Mouse (Mus musculus) megakaryocyte, embryonic 14.5 days (primary cell): ENCODE results near the gene Myo1h. TPM values are rescaled to one million over a fixed set of nuclear protein-coding genes. Genes with fewer than 3 reads are reported as not detected.
A peak's percentile ranks its signal among the peaks of the same experiment; 100 is the strongest.

Source experiments
- H3K27me3 ChIP-seq: replicated peaks from 2 replicates; pipeline ENCODE3; 2012; ENCODE audit warnings: inconsistent platforms
- H3K36me3 ChIP-seq: replicated peaks from 2 replicates; pipeline ENCODE3; 2012; ENCODE audit warnings: low read length, inconsistent platforms, mixed read lengths
- H3K4me1 ChIP-seq: 2 replicates; pipeline ENCODE4 v1.6.1; 2012; ENCODE audit warnings: inconsistent platforms
- H3K4me3 ChIP-seq: replicated peaks from 2 replicates; pipeline ENCODE3; 2012; ENCODE audit warnings: moderate library complexity, mild to moderate bottlenecking, inconsistent platforms
- H3K9me3 ChIP-seq: 2 replicates; pipeline ENCODE4 v1.6.1; 2012; ENCODE audit warnings: inconsistent platforms
- FLI1 ChIP-seq: IDR thresholded peaks from 2 replicates; pipeline ENCODE4 v1.6.1; 2012; ENCODE audit warnings: low read length, inconsistent platforms, mixed read lengths
- GATA1 ChIP-seq: IDR thresholded peaks from 3 replicates; pipeline ENCODE4 v1.6.1; 2012; ENCODE audit warnings: mixed read lengths, low read length, inconsistent platforms, borderline replicate concordance
- polyA plus RNA-seq: library from polyadenylated mRNA; stranded (reverse); fragments of >175 nt; gene quantifications from 2 replicates; pipeline ENCODE4 v1.2.3, GENCODE M21; 2012; ENCODE audit warnings: low replicate concordance; ENCODE audit not compliant: insufficient read depth

Gene Myo1h
- polyA plus RNA-seq, 1 experiment = not detected

DNA sequence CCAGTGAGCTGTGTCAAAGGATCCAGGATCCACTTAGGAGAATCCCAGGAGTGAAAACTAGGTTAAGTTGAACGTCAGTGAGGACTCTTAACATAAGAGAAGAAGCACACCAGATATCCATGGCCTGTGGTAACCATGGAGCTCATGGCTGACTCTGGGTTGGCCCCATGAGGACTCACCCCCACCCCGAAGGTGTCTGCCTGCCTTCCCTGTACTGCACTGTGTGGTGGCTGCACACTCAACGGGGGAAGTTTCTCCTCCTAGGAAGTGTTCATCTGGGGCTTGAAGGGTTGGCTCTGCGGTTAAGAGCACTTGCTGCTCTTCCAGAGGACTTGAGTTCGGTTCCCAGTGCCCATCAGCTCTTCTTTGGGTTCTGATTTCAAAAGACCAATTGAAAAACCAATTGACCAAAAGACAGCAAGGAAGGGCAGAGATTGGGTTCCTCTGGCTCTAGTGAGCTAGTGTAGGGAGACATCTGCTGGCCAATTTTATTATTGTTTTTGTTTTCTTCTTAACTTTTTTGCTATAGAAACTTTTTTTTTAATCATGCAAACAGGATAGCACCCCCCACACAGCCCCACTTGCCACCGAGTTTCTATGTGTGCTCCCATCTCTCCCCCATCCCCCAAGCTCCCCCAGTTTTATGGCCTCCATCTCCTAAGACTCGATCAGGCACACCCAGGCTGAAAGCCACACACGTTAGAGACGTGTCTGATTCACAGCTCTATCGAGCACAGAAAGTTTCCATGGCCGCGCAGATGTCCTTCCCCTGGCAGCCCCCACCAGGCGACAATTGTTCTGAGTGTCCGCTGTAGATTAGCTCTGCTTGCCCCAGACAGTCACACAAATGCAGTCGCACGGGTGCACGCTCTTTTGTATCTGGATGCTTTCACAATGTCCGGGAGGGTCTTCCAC lies 20.1 kb downstream of the Myo1h start:
- Histone ChIP-seq H3K4me3 (no peak overlapping the region), H3K4me1 (peaks cover 4% of the 10 kb centered on the region; the same call in 1 of the 2 replicates), H3K27me3 (peaks cover 30% of the 10 kb centered on the region), H3K36me3 (no peaks in the 10 kb centered on the region), H3K9me3 (no peaks in the 10 kb centered on the region)
- no peak for TF ChIP-seq FLI1
- no peak for TF ChIP-seq GATA1

DNA sequence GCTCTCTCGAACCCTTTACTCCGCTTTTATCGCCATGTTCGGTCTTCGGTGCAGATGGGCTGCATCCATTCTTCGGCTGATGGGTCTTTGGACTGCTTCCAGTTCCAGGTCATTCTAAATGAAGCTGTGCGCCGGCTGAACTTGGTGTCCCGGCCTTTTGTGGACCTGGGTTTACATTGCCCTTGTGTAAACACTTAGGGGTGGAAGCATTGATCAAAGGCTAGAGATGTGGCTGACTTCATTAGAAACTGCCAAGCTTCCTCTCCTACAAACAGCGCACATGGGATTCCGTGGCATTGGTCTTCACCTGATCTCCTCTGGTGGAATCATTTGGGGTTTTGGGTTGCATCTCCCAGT lies 20.7 kb downstream of the Myo1h start:
- H3K4me1 ChIP-seq = peaks cover 6% of the 10 kb centered on the region
- no peaks in the 10 kb centered on the region for H3K9me3 ChIP-seq
- H3K27me3 ChIP-seq = peaks cover 28% of the 10 kb centered on the region
- no peaks in the 10 kb centered on the region for H3K36me3 ChIP-seq
- no peak overlapping the region for H3K4me3 ChIP-seq
- TF ChIP-seq FLI1 (no peak), GATA1 (no peak)

DNA sequence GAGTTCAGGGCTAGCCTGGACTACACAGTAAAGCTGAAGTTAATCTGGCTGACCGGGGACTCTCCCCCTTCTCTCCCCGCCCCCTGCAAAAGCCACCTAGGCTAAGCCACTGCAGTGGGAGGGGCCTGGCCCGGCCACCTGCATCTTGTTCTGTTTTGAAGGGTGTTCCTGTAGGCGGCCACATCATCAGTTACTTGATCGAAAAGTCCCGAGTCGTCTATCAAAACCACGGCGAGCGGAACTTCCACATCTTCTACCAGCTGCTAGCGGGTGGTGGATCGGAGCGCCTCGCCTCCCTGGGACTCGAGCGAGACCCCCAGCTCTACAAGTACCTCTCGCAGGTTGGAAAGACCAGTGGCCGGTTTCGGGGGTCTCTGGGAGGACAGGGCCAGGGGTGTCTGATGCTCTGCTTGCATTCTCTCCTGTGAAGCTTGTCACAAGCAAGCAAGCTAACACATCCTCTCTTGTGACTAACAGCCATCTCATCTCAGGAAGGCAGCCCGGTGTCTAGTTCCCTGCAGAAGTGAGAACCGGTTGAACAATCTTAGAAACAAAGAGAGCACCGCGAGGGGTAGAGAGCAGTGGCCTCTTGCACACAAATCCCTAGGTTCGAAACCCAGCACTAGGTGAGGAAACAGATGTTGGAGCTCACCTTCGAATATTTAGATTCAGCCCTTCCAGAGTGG lies 34.3 kb downstream of the Myo1h start:
- H3K36me3 ChIP-seq = no peaks in the 10 kb centered on the region
- H3K27me3 ChIP-seq = peaks cover 53% of the 10 kb centered on the region
- H3K4me3 ChIP-seq = no peak overlapping the region
- H3K9me3 ChIP-seq = no peaks in the 10 kb centered on the region
- no peak for TF ChIP-seq GATA1
- TF ChIP-seq FLI1 = no peak
- peaks cover 8% of the 10 kb centered on the region for H3K4me1 ChIP-seq

DNA sequence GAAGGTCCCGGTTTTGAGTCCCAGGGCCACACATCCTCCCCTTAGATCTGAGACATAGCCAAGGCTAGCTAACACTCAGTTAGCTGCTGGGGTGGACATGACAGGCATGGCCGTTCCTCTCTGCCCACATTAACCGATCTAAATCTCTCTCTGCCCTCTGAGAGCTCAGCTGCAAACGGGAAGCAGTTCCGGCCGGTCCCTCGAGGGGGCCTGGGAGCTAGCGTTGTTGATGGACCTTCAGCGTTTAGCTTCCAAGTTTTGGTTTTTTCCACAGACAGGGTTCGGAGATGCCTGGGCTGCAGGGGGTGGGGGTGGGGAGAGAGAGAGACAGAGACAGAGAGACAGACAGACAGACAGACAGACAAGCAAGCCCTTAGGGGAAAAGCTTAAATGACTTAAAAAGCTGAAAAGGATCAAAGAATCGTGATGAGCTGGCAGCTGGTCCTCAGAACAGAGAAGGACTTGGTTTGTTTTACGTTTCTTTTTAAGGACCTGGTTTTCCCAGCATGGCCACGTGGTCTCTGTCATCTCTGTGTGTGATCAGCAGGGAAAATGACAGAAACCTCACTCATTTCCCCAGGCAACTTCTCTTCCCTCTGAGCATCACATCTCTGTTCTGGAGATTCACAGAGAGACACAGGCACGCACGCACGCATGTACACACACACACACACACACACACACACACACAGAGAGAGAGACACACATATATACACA lies 35.0 kb downstream of the Myo1h start:
- H3K27me3 ChIP-seq = peaks cover 55% of the 10 kb centered on the region
- no peaks in the 10 kb centered on the region for H3K9me3 ChIP-seq
- TF ChIP-seq GATA1 (no peak), FLI1 (no peak)
- peaks cover 8% of the 10 kb centered on the region for H3K4me1 ChIP-seq
- no peaks in the 10 kb centered on the region for H3K36me3 ChIP-seq
- peak overlapping the region; percentile 70 for H3K4me3 ChIP-seq

DNA sequence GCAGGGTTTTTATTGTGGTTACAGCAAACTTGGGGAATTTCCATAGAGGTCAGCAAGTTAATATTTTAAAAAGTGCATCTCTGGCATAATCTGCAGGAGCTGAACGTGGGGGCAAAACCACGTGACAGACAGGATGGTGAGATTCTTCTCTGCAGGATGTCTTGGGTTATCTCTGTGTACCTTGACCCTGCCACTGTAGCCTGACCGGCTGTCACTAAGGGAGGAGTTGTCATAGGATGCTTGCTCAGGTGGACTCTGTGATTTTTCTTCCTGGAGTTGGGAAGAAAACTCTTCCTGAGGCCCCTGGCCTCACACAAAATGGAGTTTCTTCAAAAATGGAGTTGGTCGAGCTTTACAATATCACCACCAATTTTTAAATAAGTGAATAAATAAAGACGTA lies 54.0 kb downstream of the Myo1h start:
- peaks cover 28% of the 10 kb centered on the region for H3K27me3 ChIP-seq
- H3K36me3 ChIP-seq = no peaks in the 10 kb centered on the region
- no peaks in the 10 kb centered on the region; the same call in 1 of the 2 replicates for H3K4me1 ChIP-seq
- no peaks in the 10 kb centered on the region for H3K9me3 ChIP-seq
- no peak for TF ChIP-seq FLI1
- TF ChIP-seq GATA1 = no peak
- no peak overlapping the region for H3K4me3 ChIP-seq

DNA sequence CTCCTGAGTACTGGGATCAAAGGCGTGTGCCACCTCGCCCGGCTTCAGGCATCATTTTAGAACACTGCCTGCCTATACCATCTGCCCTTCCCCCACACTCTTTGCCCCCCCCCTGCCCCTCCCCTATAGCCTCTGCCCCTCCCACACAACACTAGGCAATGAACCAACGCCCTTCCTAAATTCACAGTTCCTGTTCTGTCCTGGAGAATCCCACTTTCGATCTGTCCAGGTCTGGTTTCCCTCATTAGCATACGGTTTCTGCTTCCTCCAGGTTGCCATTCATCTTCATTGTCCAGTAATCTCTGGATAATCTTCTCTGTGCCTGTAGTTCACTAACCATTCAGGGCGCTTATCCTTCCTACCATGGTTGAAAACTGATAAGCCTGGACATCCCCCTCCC lies 54.6 kb downstream of the Myo1h start:
- Histone ChIP-seq H3K9me3 (no peaks in the 10 kb centered on the region), H3K4me1 (no peaks in the 10 kb centered on the region), H3K36me3 (no peaks in the 10 kb centered on the region), H3K27me3 (peaks cover 28% of the 10 kb centered on the region), H3K4me3 (no peak overlapping the region)
- no peak for TF ChIP-seq FLI1

DNA sequence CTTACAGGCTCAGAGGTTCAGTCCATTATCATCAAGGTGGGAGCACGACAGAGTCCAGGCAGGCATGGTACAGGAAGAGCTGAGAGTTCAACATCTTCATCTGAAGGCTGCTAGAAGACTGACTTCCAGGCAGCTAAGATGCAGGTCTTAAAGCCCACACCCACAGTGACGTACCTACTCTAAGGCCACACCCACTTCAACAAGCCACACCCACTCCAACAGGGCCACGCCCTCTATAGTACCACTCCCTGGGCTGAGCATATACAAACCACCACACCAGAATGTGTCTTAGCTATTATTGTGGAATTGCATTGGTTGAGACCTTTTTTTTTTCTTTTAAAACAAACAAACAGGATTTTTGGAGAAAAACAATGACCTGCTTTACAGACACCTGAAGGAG lies 56.6 kb downstream of the Myo1h start:
- Histone ChIP-seq H3K9me3 (no peaks in the 10 kb centered on the region), H3K27me3 (peaks cover 35% of the 10 kb centered on the region), H3K4me3 (no peak overlapping the region), H3K36me3 (no peaks in the 10 kb centered on the region), H3K4me1 (no peaks in the 10 kb centered on the region)
- TF ChIP-seq GATA1 = no peak
- no peak for TF ChIP-seq FLI1

DNA sequence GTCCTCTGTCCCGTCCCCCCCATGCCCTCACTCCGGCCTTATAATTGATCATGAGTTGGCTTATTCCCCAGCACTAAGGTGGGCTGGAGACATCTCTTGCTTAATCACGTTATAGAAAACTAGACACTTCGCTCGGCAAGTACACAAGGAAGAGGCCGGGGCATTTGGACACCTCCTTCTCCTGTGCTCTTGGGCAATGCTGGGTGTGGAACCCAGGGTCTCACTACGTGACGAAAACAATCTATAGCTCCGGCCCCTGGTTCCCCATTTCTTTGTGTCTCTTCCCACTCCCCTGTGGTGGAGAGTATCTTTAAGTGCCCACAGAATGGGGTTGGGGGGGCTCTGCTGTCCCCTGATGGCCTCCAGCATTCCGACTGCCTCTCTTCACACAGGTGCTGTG lies 58.0 kb downstream of the Myo1h start:
- H3K4me1 ChIP-seq = no peaks in the 10 kb centered on the region
- no peak for TF ChIP-seq GATA1
- TF ChIP-seq FLI1 = no peak
- H3K4me3 ChIP-seq = no peak overlapping the region
- H3K27me3 ChIP-seq = peaks cover 41% of the 10 kb centered on the region
- no peaks in the 10 kb centered on the region for H3K9me3 ChIP-seq
- H3K36me3 ChIP-seq = no peaks in the 10 kb centered on the region

DNA sequence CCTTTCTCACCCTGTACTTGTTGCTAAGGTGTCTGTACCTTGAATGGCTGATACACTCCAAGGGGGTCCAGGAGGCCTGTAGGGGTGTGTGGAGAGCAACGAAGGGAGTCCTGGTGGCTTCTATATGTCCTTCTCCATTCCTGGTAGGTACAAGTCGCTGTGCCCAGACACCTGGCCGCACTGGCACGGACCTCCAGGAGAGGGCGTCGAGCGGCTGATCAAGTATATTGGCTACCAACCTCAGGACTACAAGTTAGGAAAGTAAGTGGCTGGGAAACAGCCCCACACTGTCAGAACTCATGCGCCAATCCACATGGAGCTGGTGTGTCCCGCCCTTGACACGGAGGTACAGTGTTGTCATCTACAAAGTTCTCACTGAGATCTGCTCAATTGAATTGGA lies 62.5 kb downstream of the Myo1h start:
- Histone ChIP-seq H3K4me1 (peaks cover 2% of the 10 kb centered on the region), H3K9me3 (no peaks in the 10 kb centered on the region), H3K36me3 (no peaks in the 10 kb centered on the region), H3K27me3 (peaks cover 54% of the 10 kb centered on the region), H3K4me3 (no peak overlapping the region)
- TF ChIP-seq FLI1 (no peak), GATA1 (no peak)
